Mouse (Mus musculus): ENCODE results near the gene Elf3. TPM values are rescaled to one million over a fixed set of nuclear protein-coding genes. Genes with fewer than 3 reads are reported as not detected.

The Elf3 gene
- polyA plus RNA-seq, 1 experiment from 2014 or later: 0.35 TPM

GRCm38 (mm10) chr1:135271371-135271770 lies 13.0 kb upstream of the Elf3 start:
- H3K9ac ChIP-seq (ENCODE audit: low read depth, low read length): no peak overlapping the region
- no peaks in the 10 kb centered on the region for H3K9me3 ChIP-seq (replicated peaks; ENCODE audit: control insufficient read depth, low read length, poor library complexity, severe bottlenecking)
- H3K4me3 ChIP-seq (ENCODE audit: low read depth, low read length): no peak overlapping the region
- no peaks in the 10 kb centered on the region for H3K4me1 ChIP-seq (ENCODE audit: control insufficient read depth, insufficient read depth, low read length)
- WGBS: 91% methylated on average over 9 of the region's 9 CpGs
- no peak for ATAC-seq
- peaks cover 38% of the 10 kb centered on the region for H3K36me3 ChIP-seq (ENCODE audit: control insufficient read depth, insufficient read depth, low read length)
- no peaks in the 10 kb centered on the region for H3K27me3 ChIP-seq (ENCODE audit: control insufficient read depth, insufficient read depth, low read depth, low read length)
- no peak overlapping the region for H3K27ac ChIP-seq (ENCODE audit: low read length)
- H3K4me2 ChIP-seq (ENCODE audit: low read length): no peak overlapping the region

- Histone ChIP-seq H3K4me3 (ENCODE audit: low read depth, low read length) (no peak overlapping the region), H3K36me3 (ENCODE audit: control insufficient read depth, insufficient read depth, low read length) (peaks cover 50% of the 10 kb centered on the region), H3K4me1 (ENCODE audit: control insufficient read depth, insufficient read depth, low read length) (no peaks in the 10 kb centered on the region), H3K9me3 (replicated peaks; ENCODE audit: control insufficient read depth, low read length, poor library complexity, severe bottlenecking) (no peaks in the 10 kb centered on the region), H3K9ac (ENCODE audit: low read depth, low read length) (no peak overlapping the region), H3K27me3 (ENCODE audit: control insufficient read depth, insufficient read depth, low read depth, low read length) (no peaks in the 10 kb centered on the region), H3K27ac (ENCODE audit: low read length) (no peak overlapping the region), H3K4me2 (ENCODE audit: low read length) (no peak overlapping the region)
- ATAC-seq: no peak
- WGBS: 92% methylated on average over 10 of the region's 10 CpGs
Measured at GRCm38 (mm10) chr1:135267663-135268446, 9.5 kb upstream of the Elf3 start.

GRCm38 (mm10) chr1:135265834-135266233 lies 7.5 kb upstream of the Elf3 start:
- H3K4me1 ChIP-seq (ENCODE audit: control insufficient read depth, insufficient read depth, low read length): no peaks in the 10 kb centered on the region
- H3K27me3 ChIP-seq (ENCODE audit: control insufficient read depth, insufficient read depth, low read depth, low read length): no peaks in the 10 kb centered on the region
- H3K27ac ChIP-seq (ENCODE audit: low read length): no peak overlapping the region
- no peak overlapping the region for H3K4me3 ChIP-seq (ENCODE audit: low read depth, low read length)
- 89% methylated on average over 5 of the region's 5 CpGs for WGBS
- no peak overlapping the region for H3K4me2 ChIP-seq (ENCODE audit: low read length)
- no peak for ATAC-seq
- no peak overlapping the region for H3K9ac ChIP-seq (ENCODE audit: low read depth, low read length)
- peaks cover 41% of the 10 kb centered on the region for H3K36me3 ChIP-seq (ENCODE audit: control insufficient read depth, insufficient read depth, low read length)
- H3K9me3 ChIP-seq (replicated peaks; ENCODE audit: control insufficient read depth, low read length, poor library complexity, severe bottlenecking): no peaks in the 10 kb centered on the region

- Histone ChIP-seq H3K27me3 (ENCODE audit: control insufficient read depth, insufficient read depth, low read depth, low read length) (no peaks in the 10 kb centered on the region), H3K4me3 (ENCODE audit: low read depth, low read length) (no peak overlapping the region), H3K27ac (ENCODE audit: low read length) (no peak overlapping the region), H3K36me3 (ENCODE audit: control insufficient read depth, insufficient read depth, low read length) (peaks cover 41% of the 10 kb centered on the region), H3K9me3 (replicated peaks; ENCODE audit: control insufficient read depth, low read length, poor library complexity, severe bottlenecking) (no peaks in the 10 kb centered on the region), H3K4me2 (ENCODE audit: low read length) (no peak overlapping the region), H3K4me1 (ENCODE audit: control insufficient read depth, insufficient read depth, low read length) (0 out of 2 replicates have a peak, but pooled peaks cover 3% of the 10 kb centered on the region), H3K9ac (ENCODE audit: low read depth, low read length) (no peak overlapping the region)
- no peak for ATAC-seq
- 84% methylated on average over 9 of the region's 9 CpGs for WGBS
Measured at GRCm38 (mm10) chr1:135263316-135263715, 4.9 kb upstream of the Elf3 start.

GRCm38 (mm10) chr1:135262329-135262728 lies 4.0 kb upstream of the Elf3 start:
- Histone ChIP-seq H3K9me3 (replicated peaks; ENCODE audit: control insufficient read depth, low read length, poor library complexity, severe bottlenecking) (no peaks in the 10 kb centered on the region), H3K4me3 (ENCODE audit: low read depth, low read length) (no peak overlapping the region), H3K27me3 (ENCODE audit: control insufficient read depth, insufficient read depth, low read depth, low read length) (no peaks in the 10 kb centered on the region), H3K27ac (ENCODE audit: low read length) (no peak overlapping the region), H3K36me3 (ENCODE audit: control insufficient read depth, insufficient read depth, low read length) (peaks cover 32% of the 10 kb centered on the region), H3K4me2 (ENCODE audit: low read length) (no peak overlapping the region), H3K9ac (ENCODE audit: low read depth, low read length) (no peak overlapping the region), H3K4me1 (ENCODE audit: control insufficient read depth, insufficient read depth, low read length) (0 out of 2 replicates have a peak, but pooled peaks cover 3% of the 10 kb centered on the region)
- no peak for ATAC-seq
- 93% methylated on average over 3 of the region's 3 CpGs for WGBS

- no peak for ATAC-seq
- H3K4me3 ChIP-seq (ENCODE audit: low read depth, low read length): no peak overlapping the region
- H3K9me3 ChIP-seq (replicated peaks; ENCODE audit: control insufficient read depth, low read length, poor library complexity, severe bottlenecking): no peaks in the 10 kb centered on the region
- H3K27me3 ChIP-seq (ENCODE audit: control insufficient read depth, insufficient read depth, low read depth, low read length): no peaks in the 10 kb centered on the region
- H3K36me3 ChIP-seq (ENCODE audit: control insufficient read depth, insufficient read depth, low read length): peaks cover 20% of the 10 kb centered on the region
- WGBS: 72% methylated on average over 6 of the region's 6 CpGs
- H3K4me2 ChIP-seq (ENCODE audit: low read length): no peak overlapping the region
- H3K9ac ChIP-seq (ENCODE audit: low read depth, low read length): no peak overlapping the region
- 0 out of 2 replicates have a peak, but pooled peaks cover 3% of the 10 kb centered on the region for H3K4me1 ChIP-seq (ENCODE audit: control insufficient read depth, insufficient read depth, low read length)
- no peak overlapping the region for H3K27ac ChIP-seq (ENCODE audit: low read length)
Measured at GRCm38 (mm10) chr1:135260931-135261330, 2.6 kb upstream of the Elf3 start.

- 0 out of 2 replicates have a peak, but pooled peaks cover 3% of the 10 kb centered on the region for H3K4me1 ChIP-seq (ENCODE audit: control insufficient read depth, insufficient read depth, low read length)
- ATAC-seq: peak; percentile 79
- H3K27me3 ChIP-seq (ENCODE audit: control insufficient read depth, insufficient read depth, low read depth, low read length): no peaks in the 10 kb centered on the region
- no peak overlapping the region for H3K27ac ChIP-seq (ENCODE audit: low read length)
- under 1% methylated on average over 10 of the region's 10 CpGs for WGBS
- peak overlapping the region; percentile 51 for H3K4me2 ChIP-seq (ENCODE audit: low read length)
- H3K9ac ChIP-seq (ENCODE audit: low read depth, low read length): peak overlapping the region; percentile 18; the same call in 1 of the 2 replicates
- peak overlapping the region; percentile 20; the same call in 1 of the 2 replicates for H3K4me3 ChIP-seq (ENCODE audit: low read depth, low read length)
- H3K36me3 ChIP-seq (ENCODE audit: control insufficient read depth, insufficient read depth, low read length): peaks cover 6% of the 10 kb centered on the region
- H3K9me3 ChIP-seq (replicated peaks; ENCODE audit: control insufficient read depth, low read length, poor library complexity, severe bottlenecking): no peaks in the 10 kb centered on the region
Measured at GRCm38 (mm10) chr1:135259128-135259436, 714 bp upstream of the Elf3 start.

- no peak for ATAC-seq
- no peaks in the 10 kb centered on the region for H3K27me3 ChIP-seq (ENCODE audit: control insufficient read depth, insufficient read depth, low read depth, low read length)
- no peaks in the 10 kb centered on the region for H3K9me3 ChIP-seq (replicated peaks; ENCODE audit: control insufficient read depth, low read length, poor library complexity, severe bottlenecking)
Measured at GRCm38 (mm10) chr1:135256299-135256698, 2.1 kb downstream of the Elf3 start.

GRCm38 (mm10) chr1:135252854-135253253 lies 5.5 kb downstream of the Elf3 start:
- Histone ChIP-seq H3K9me3 (replicated peaks; ENCODE audit: control insufficient read depth, low read length, poor library complexity, severe bottlenecking) (no peaks in the 10 kb centered on the region), H3K4me3 (ENCODE audit: low read depth, low read length) (no peak overlapping the region), H3K36me3 (ENCODE audit: control insufficient read depth, insufficient read depth, low read length) (no peaks in the 10 kb centered on the region), H3K4me2 (ENCODE audit: low read length) (no peak overlapping the region), H3K27ac (ENCODE audit: low read length) (no peak overlapping the region), H3K9ac (ENCODE audit: low read depth, low read length) (no peak overlapping the region), H3K4me1 (ENCODE audit: control insufficient read depth, insufficient read depth, low read length) (no peaks in the 10 kb centered on the region), H3K27me3 (ENCODE audit: control insufficient read depth, insufficient read depth, low read depth, low read length) (no peaks in the 10 kb centered on the region)
- ATAC-seq: no peak
- 60% methylated on average over 4 of the region's 4 CpGs for WGBS

More at GRCm38 (mm10) chr1:135256299-135256698, 2.1 kb downstream of the Elf3 start:
- Histone ChIP-seq H3K4me2 (ENCODE audit: low read length) (no peak overlapping the region), H3K4me3 (ENCODE audit: low read depth, low read length) (no peak overlapping the region), H3K27ac (ENCODE audit: low read length) (no peak overlapping the region), H3K9ac (ENCODE audit: low read depth, low read length) (no peak overlapping the region), H3K36me3 (ENCODE audit: control insufficient read depth, insufficient read depth, low read length) (no peaks in the 10 kb centered on the region), H3K4me1 (ENCODE audit: control insufficient read depth, insufficient read depth, low read length) (0 out of 2 replicates have a peak, but pooled peaks cover 3% of the 10 kb centered on the region)
- WGBS: 75% methylated on average over 6 of the region's 6 CpGs
